Mouse (Mus musculus) erythroblast, embryonic 14.5 days (primary cell): Measurements from ENCODE around the gene Mrgpra6.

Experiments used
- GATA1 ChIP-seq: IDR thresholded peaks from 2 replicates; pipeline ENCODE4 v1.6.1; 2012; ENCODE audit warnings: low read length, inconsistent platforms, mixed read lengths
- TAL1 ChIP-seq: IDR thresholded peaks from 3 replicates; pipeline ENCODE4 v1.6.1; 2012; ENCODE audit warnings: low read length, inconsistent platforms, mixed read lengths

GRCm38 (mm10) chr7:47139823-47140325, 64.8 kb downstream of the Mrgpra6 start:
- no peak for TF ChIP-seq TAL1
- TF ChIP-seq GATA1: no peak
